Mouse (Mus musculus): Measurements from ENCODE around the gene Klf13. TPM values are rescaled to one million over a fixed set of nuclear protein-coding genes. Genes with fewer than 3 reads are reported as not detected.

Klf13 gene
- total RNA-seq, 2 experiments from 2014 or later = 200 to 216 TPM

DNA sequence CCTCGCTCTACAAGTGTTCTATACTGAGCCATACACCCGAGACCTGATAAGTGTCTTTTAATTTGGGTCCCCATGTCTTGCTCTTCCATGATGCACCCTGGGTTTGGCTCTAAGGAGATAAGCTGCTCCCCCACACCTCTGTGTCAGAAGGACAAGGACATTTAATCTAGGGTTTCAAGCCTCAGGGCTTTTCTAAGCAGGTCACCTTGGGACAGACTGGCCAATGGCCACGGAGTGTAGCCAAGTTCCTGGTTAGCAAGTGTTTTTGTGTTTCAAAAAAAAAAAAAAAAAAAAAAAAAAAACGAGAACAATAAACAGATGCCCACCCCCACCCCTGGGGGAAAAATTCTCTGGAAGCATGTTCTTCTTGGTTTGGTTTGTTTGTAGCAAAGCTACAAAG, 9.6 kb downstream of the Klf13 start:
- Histone ChIP-seq H3K4me3 (no peak overlapping the region), H3K27ac (peak overlapping the region; percentile 82)
- no peak for TF ChIP-seq CTCF (conservative IDR thresholded peaks at IDR 0.05)
- no peak for DNase-seq (ENCODE audit: low spot score in 2 of 2)

DNA sequence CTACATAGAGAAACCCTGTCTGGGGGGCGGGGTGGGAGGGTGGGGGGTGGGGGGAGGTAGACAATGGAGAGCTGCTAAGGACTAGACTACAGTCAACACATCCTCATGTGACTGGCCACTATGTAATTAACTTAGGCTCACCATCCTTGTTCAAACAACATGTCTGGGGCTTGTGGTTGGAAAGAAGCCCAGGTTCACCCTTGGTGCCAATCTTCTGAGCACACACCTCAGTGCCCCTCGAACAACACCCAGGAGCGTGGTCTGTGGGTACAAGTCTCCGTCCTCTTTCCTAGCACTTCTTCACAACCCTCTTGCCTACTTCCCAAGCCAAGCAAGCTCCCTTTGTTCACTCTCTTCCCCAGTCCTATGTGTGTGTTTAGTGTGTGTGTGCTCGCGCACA, 11.6 kb downstream of the Klf13 start:
- no peak for DNase-seq (ENCODE audit: low spot score in 2 of 2)
- H3K4me3 ChIP-seq = no peak overlapping the region
- H3K27ac ChIP-seq = peak overlapping the region; percentile 71
- no peak for TF ChIP-seq CTCF (conservative IDR thresholded peaks at IDR 0.05)

- no peak for DNase-seq (ENCODE audit: low spot score in 2 of 2)
- no peak for TF ChIP-seq CTCF (conservative IDR thresholded peaks at IDR 0.05)
- Histone ChIP-seq H3K4me3 (no peak overlapping the region), H3K27ac (peak overlapping the region; percentile 97)
Observed at GRCm38 (mm10) chr7:63926492-63926891, 12.2 kb downstream of the Klf13 start.

- DNase-seq (ENCODE audit: low spot score in 2 of 2) = peak; percentile 39 to 72
- H3K27ac ChIP-seq = peak overlapping the region; percentile 97
- peak overlapping the region; percentile 31 for H3K4me3 ChIP-seq
- TF ChIP-seq CTCF (conservative IDR thresholded peaks at IDR 0.05) = no peak
Observed at GRCm38 (mm10) chr7:63925413-63926360, 13.0 kb downstream of the Klf13 start.

GRCm38 (mm10) chr7:63924747-63925412, 13.8 kb downstream of the Klf13 start:
- H3K4me3 ChIP-seq = peak overlapping the region; percentile 31
- TF ChIP-seq CTCF (conservative IDR thresholded peaks at IDR 0.05) = peak; percentile 41
- peak overlapping the region; percentile 97 for H3K27ac ChIP-seq
- DNase-seq (ENCODE audit: low spot score in 2 of 2) = peak; percentile 83 to 87

- peak overlapping the region; percentile 31; the same call in 1 of the 2 replicates for H3K4me3 ChIP-seq
- H3K27ac ChIP-seq = peak overlapping the region; percentile 97
- TF ChIP-seq CTCF (conservative IDR thresholded peaks at IDR 0.05) = peak; percentile 43
- DNase-seq (ENCODE audit: low spot score in 2 of 2) = no peak
Observed at GRCm38 (mm10) chr7:63924151-63924550, 14.6 kb downstream of the Klf13 start.

DNA sequence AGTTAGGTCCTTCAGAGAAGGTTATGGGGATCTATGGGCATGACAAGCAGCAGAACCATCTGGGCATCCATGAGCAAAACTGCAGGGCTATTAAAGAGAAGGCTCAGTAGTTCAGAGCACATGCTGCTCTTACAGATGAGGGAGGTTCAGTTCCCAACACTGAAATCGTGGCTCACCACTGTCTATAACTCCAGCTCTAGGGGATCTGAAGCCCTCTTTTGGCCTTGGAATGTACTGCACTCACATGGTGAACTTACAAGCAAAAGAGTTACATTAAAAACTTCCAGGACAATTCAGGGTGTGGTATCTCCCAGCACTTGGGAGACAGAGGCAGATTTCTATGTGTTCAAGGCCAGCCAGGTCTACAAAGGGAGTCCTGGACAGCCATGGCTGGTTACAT, 15.7 kb downstream of the Klf13 start:
- peak; percentile 55 for TF ChIP-seq CTCF (conservative IDR thresholded peaks at IDR 0.05)
- DNase-seq (ENCODE audit: low spot score in 2 of 2) = no peak
- Histone ChIP-seq H3K4me3 (no peak overlapping the region), H3K27ac (peak overlapping the region; percentile 97)

- no peak for DNase-seq (ENCODE audit: low spot score in 2 of 2)
- Histone ChIP-seq H3K4me3 (no peak overlapping the region), H3K27ac (peak overlapping the region; percentile 97)
- no peak for TF ChIP-seq CTCF (conservative IDR thresholded peaks at IDR 0.05)
Observed at GRCm38 (mm10) chr7:63922571-63922970, 16.1 kb downstream of the Klf13 start.

DNA sequence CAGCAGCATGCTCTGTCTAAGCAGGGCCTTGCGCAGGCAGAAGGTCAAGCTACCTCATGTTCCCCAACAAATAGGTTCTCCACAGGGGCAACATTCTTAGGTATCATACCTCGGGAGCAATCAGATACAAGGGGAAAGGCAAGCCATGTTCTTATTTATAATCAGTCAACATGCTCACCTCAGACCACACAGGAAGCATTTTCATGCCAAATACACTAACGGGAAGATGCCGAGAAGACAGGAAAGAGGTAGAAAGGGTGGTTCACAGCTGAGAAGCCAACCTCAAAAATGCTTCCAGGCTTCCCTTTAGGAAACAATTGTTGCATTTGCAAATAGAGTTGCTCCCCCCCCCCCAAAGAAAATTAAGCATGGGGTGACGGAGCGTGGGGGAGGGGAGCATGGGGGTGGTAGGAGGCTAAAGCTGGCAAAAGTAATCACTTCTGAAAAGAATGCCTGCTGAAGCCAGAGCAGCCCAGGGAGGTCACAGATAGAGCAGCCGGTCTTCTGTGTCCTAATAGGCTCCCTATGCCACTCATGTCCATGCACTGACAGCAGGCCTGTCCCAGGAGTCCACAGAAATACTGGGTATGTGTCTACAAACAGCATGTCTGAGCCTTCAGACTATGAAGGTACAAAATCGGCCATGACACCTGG, 16.7 kb downstream of the Klf13 start:
- Histone ChIP-seq H3K4me3 (no peak overlapping the region), H3K27ac (peak overlapping the region; percentile 97)
- TF ChIP-seq CTCF (conservative IDR thresholded peaks at IDR 0.05) = no peak
- no peak for DNase-seq (ENCODE audit: low spot score in 2 of 2)

DNA sequence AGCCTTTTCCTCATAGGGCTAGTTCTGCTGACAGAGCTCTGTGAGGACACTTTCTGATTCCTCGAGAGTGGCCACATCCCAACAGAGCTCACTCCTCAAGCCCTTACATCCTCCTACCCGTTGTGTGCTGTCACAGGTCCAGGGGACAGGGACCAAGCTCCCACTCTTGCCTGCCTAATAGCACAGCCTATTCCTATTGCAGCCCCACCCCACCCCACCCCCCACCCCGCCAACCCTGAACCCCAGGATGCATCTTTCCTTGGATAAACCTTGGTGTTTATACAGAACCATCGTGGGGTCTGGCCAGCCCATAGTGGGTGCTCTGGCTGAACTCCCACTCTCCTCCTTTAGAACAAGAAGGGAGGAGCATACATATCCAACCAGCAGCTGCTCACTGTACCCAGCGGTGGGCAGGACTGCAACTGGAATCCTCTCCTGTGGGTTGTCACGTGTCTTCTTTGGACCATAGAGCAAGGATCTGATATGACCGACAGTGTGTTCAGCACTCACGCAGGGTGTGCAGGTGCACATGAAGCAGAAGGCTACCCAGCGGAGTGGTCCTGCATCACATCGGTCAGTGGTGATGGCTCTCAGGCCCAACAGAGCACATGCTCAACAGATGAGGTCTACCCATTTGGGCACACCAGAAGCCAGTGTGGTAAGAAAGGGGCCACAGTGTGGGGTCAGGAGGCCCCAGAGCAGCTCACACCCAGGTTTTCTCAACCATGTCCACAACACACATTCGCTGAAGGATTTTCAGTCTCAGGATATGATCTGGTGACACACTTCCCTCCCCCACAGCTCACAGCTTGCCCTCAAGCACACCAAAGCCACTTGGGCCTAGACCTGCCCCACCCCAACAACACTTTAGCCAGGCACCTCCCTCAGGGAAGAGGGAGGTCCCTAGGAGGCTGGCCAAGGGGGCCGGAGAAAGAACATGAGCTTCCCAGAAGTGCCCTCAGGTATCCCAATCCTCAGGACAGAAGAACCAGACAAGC, 19.6 kb downstream of the Klf13 start:
- DNase-seq (ENCODE audit: low spot score in 2 of 2) = no peak
- Histone ChIP-seq H3K4me3 (no peak overlapping the region), H3K27ac (peak overlapping the region; percentile 82)
- TF ChIP-seq CTCF (conservative IDR thresholded peaks at IDR 0.05) = no peak

- no peak for TF ChIP-seq CTCF (conservative IDR thresholded peaks at IDR 0.05)
- peak; percentile 62 to 72 for DNase-seq (ENCODE audit: low spot score in 2 of 2)
- H3K27ac ChIP-seq = peak overlapping the region; percentile 90
- H3K4me3 ChIP-seq = no peak overlapping the region
Observed at GRCm38 (mm10) chr7:63917693-63918092, 21.0 kb downstream of the Klf13 start.

Data from layer of hippocampus, adult 2 months (tissue).